Mouse (Mus musculus) urinary bladder, adult 2 months (tissue): ENCODE data around the gene Lrrc58. TPM values are rescaled to one million over a fixed set of nuclear protein-coding genes. Genes with fewer than 3 reads are reported as not detected.

Experiments used
- DNase-seq: peaks from one replicate; pipeline ENCODE4 v3.0.0; 2022; ENCODE audit warnings: low spot score
- polyA plus RNA-seq: library from polyadenylated mRNA; depleted of rRNA; stranded (reverse); fragments of >200 nt; gene quantifications from 2 replicates; pipeline ENCODE4 v1.2.3, GENCODE M21; 2012; rRNA removed

Lrrc58 gene
- polyA plus RNA-seq, 1 experiment: 26.5 TPM

DNA sequence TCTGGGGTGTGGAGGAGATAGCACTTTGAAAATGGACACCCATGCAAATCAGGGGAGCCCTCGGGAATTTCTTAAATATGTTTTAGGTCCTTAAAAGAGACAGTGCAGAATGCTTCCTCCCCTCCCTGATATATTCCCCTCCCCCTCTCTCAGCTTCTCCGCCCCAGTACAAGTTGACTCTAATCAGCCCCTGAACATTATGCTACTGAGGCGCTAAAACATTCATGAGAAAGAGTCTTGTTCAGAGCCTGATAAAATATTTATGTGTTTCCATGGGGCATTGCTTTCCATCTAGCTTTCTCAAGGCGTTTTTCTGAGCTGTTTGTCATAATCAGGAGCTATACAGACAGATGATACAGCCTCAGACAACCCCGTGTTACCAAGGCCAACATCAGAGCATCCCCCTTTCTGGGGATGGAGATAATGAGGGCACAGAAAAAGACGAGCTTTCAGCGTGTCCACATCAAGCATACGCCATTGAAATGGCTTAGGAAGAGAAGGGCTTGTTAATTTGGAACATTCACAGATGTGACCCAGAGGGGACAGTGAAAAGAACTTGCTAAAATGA is 52.7 kb downstream of the Lrrc58 start:
- DNase-seq: no peak

DNA sequence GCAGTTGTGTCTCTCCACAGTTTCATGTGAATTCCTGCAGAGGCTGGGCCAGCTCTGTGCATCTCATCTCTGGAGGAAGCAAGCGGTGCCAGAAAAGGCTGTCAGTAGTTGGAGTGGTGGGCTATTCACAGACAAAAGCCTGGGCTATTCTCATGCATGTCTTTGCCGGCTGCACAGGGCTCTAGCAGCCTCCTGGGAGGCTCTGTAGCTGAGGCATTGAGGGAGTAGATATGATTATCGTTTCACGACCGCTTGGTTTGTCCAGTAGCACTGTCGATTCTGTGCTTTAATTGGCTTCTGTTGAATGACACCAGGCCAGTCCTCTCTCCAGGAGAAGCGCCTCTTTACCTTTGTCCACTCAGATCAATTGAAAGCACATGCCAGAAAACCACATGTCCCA is 57.9 kb downstream of the Lrrc58 start:
- DNase-seq: no peak

DNA sequence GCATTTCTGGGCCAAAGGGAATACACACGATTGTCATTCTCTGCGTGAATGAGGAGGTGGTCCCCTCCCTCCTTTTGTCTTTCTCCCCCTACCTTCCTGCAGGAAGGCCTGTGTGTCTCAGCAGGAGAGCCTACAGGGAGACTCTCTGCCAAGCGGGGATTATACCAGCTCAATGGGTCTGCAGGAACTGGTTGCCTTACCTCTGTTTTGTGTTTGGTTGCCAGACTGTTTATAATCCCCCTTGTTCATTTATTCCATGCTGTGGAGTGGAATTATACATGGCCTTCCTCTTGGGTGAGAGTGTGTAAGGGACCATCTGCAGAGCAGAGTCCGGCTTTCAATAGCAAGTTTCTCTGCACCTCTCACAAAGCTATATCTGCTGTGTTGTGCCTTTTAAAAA is 58.9 kb downstream of the Lrrc58 start:
- no peak for DNase-seq

GRCm38 (mm10) chr16:37929006-37929405 is 60.8 kb downstream of the Lrrc58 start:
- DNase-seq: no peak

- no peak for DNase-seq
Measured at GRCm38 (mm10) chr16:37929626-37930025, 61.4 kb downstream of the Lrrc58 start.

DNA sequence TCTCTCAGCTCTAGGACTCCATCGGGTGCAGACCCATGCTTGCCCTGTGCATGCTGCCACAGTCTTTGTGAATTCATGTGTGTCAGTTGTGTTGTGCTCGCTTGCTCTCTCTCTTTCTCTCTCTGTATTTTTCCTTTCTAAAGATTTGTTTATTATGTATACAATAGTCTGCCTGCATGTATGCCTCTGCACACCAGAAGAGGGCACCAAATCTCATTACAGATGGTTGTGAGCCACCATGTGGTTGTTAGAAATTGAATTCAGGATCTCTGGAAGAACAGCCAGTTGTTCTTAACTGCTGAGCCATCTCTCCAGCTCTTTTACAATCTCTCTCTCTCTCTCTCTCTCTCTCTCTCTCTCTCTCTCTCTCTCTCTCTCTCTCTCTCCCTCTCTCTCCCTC is 66.7 kb downstream of the Lrrc58 start:
- DNase-seq: no peak

DNA sequence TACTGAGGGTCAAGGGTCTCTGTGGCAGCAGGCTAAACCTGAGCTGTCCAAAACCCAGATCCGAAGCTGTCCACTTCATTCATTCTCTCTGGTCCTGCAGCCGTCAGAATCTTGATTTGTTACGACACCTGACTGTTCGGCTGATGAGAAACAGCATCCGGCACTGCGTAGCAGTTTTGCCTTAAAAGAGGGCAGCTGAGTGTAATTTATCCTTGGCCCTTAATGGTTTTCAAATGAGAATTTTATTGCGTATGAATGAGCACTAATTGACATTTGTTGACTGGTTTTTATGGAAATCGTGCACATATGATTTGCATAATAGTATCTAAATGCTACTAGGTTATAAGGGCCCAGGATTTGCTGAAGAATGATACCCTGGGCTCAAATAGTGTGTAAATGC is 69.1 kb downstream of the Lrrc58 start:
- DNase-seq: no peak

Other genes with a start within 250 kb of the Lrrc58 start
- 46.2 and 52.4 TPM in 2 replicates for gene Ndufb4, start 213.9 kb upstream of the Lrrc58 start, polyA plus RNA-seq
- 246 and 266 TPM in 2 replicates for gene Fstl1, start 91.5 kb upstream of the Lrrc58 start, polyA plus RNA-seq
- gene Gm36028, start 7.2 kb upstream of the Lrrc58 start, polyA plus RNA-seq: 0.12 and 0.15 TPM in 2 replicates
- gene Gpr156, start 48.1 kb downstream of the Lrrc58 start, polyA plus RNA-seq: 0.19 TPM in 2 replicates
- gene Gsk3b, start 220.6 kb downstream of the Lrrc58 start, polyA plus RNA-seq: 10.4 and 18.8 TPM in 2 replicates